Mouse (Mus musculus) ES-E14 (cell line): Measurements from ENCODE around the gene Trappc10.

Experiments used
- CHD2 ChIP-seq: IDR thresholded peaks from 2 replicates; pipeline ENCODE4 v1.6.1; 2014; ENCODE audit warnings: mild to moderate bottlenecking, low read depth, low read length, inconsistent platforms
- HCFC1 ChIP-seq: IDR thresholded peaks from 2 replicates; pipeline ENCODE4 v1.6.1; 2012; ENCODE audit warnings: low read length, inconsistent platforms, borderline replicate concordance; ENCODE audit not compliant: insufficient read depth
- ZC3H11A ChIP-seq: IDR thresholded peaks from 2 replicates; pipeline ENCODE4 v1.6.1; 2012; ENCODE audit warnings: low read depth, mild to moderate bottlenecking, inconsistent platforms, low read length, borderline replicate concordance
- ZNF384 ChIP-seq: IDR thresholded peaks from 2 replicates; pipeline ENCODE4 v1.6.1; 2012; ENCODE audit warnings: low read depth, low read length, inconsistent platforms

- no peak for TF ChIP-seq HCFC1
- no peak for TF ChIP-seq CHD2
- TF ChIP-seq ZNF384 = no peak
- TF ChIP-seq ZC3H11A = no peak
Measured at GRCm38 (mm10) chr10:78161096-78161495, 83.3 kb downstream of the Trappc10 start.
